Mouse (Mus musculus): ENCODE measurements around the gene 2310034G01Rik. TPM values are rescaled to one million over a fixed set of nuclear protein-coding genes. Genes with fewer than 3 reads are reported as not detected.

The 2310034G01Rik gene
- polyA plus RNA-seq, 1 experiment from 2014 or later, result 3.0 TPM

DNA sequence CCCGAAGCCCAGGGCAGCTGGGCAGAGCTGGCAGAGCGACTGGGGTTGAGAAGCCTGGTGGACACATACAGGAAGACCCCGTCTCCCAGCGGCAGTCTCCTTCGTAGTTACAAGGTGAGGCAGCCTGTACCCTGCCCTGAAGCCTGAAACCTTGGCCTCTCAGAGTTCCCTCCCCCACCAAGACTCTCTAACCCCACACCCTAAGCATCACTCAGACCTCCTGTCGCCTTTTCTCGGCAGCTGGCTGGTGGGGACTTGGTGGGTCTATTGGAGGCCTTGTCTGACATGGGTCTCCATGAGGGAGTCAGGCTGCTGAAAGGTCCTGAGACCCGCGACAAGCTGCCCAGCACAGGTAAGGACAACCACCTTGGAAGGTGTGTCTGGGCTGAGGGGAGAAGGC lies 38.8 kb downstream of the 2310034G01Rik start:
- ATAC-seq, result no peak
- Histone ChIP-seq H3K27ac (ENCODE audit: low read length) (no peak overlapping the region), H3K4me2 (ENCODE audit: low read length) (no peak overlapping the region), H3K9me3 (ENCODE audit: control insufficient read depth, low read length) (no peaks in the 10 kb centered on the region), H3K9ac (replicated peaks; ENCODE audit: low read depth, low read length) (no peak overlapping the region), H3K27me3 (replicated peaks; ENCODE audit: control insufficient read depth, insufficient read depth, low read length) (peaks cover 35% of the 10 kb centered on the region), H3K36me3 (ENCODE audit: control insufficient read depth, insufficient read depth) (no peaks in the 10 kb centered on the region), H3K4me1 (replicated peaks; ENCODE audit: control insufficient read depth, insufficient read depth, low read length) (peaks cover 15% of the 10 kb centered on the region), H3K4me3 (replicated peaks; ENCODE audit: low read length) (no peak overlapping the region)
- WGBS, result 91% methylated on average over 9 of the region's 9 CpGs

DNA sequence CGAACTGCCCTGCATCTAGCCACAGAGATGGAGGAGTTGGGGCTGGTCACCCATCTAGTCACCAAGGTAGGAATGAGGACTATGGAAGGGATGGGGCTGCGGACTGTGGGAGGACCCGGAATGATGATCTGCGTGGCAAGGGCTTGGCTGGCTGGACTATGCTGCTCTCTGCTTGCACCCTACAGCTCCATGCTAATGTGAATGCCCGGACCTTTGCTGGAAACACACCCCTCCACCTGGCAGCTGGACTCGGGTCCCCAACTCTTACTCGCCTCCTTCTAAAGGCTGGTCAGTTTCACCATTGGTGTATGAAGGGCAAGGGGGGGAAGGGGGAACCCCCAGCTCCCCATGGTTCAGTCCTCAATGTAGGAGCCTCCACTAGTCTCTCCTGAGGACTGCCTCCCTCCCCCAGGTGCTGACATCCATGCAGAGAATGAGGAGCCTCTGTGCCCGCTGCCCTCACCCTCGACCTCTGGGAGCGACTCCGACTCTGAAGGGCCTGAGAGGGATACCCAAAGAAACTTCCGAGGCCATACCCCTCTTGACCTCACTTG lies 39.7 kb downstream of the 2310034G01Rik start:
- 90% methylated on average over 12 of the region's 12 CpGs for WGBS
- Histone ChIP-seq H3K4me3 (replicated peaks; ENCODE audit: low read length) (no peak overlapping the region), H3K4me1 (replicated peaks; ENCODE audit: control insufficient read depth, insufficient read depth, low read length) (peaks cover 15% of the 10 kb centered on the region), H3K27me3 (replicated peaks; ENCODE audit: control insufficient read depth, insufficient read depth, low read length) (peaks cover 25% of the 10 kb centered on the region), H3K9ac (replicated peaks; ENCODE audit: low read depth, low read length) (no peak overlapping the region; the same call in 1 of the 2 replicates), H3K36me3 (ENCODE audit: control insufficient read depth, insufficient read depth) (no peaks in the 10 kb centered on the region), H3K4me2 (ENCODE audit: low read length) (no peak overlapping the region), H3K9me3 (ENCODE audit: control insufficient read depth, low read length) (no peaks in the 10 kb centered on the region), H3K27ac (ENCODE audit: low read length) (no peak overlapping the region)
- no peak for ATAC-seq

DNA sequence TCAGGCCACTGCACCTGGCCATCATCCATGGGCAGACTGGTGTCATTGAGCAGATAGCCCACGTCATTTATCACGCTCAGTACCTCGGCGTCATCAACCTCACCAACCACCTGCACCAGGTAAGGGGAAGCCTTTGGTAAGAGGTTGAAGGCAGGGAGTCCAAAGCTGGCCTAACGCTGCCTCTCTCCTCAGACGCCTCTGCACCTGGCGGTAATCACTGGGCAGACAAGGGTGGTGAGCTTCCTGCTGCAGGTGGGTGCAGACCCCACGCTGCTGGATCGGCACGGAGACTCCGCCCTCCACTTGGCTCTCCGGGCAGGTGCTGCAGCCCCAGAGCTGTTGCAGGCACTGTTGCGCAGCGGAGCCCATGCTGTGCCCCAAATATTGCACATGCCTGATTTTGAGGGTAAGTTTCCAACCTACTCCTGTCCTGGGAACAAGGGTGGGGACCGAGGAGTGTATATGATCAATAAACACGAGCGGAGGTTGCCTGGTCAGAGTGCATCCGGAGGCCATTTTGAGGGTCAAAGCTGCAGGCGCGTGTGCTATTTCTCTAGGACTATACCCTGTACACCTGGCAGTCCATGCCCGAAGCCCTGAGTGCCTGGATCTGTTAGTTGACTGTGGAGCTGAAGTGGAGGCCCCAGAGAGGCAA lies 40.3 kb downstream of the 2310034G01Rik start:
- peaks cover 21% of the 10 kb centered on the region for H3K4me1 ChIP-seq (replicated peaks; ENCODE audit: control insufficient read depth, insufficient read depth, low read length)
- peaks cover 21% of the 10 kb centered on the region for H3K27me3 ChIP-seq (replicated peaks; ENCODE audit: control insufficient read depth, insufficient read depth, low read length)
- no peak overlapping the region; the same call in 1 of the 2 replicates for H3K9ac ChIP-seq (replicated peaks; ENCODE audit: low read depth, low read length)
- H3K4me2 ChIP-seq (ENCODE audit: low read length), result no peak overlapping the region
- no peak overlapping the region for H3K27ac ChIP-seq (ENCODE audit: low read length)
- no peaks in the 10 kb centered on the region for H3K36me3 ChIP-seq (ENCODE audit: control insufficient read depth, insufficient read depth)
- no peak overlapping the region for H3K4me3 ChIP-seq (replicated peaks; ENCODE audit: low read length)
- no peaks in the 10 kb centered on the region for H3K9me3 ChIP-seq (ENCODE audit: control insufficient read depth, low read length)
- no peak for ATAC-seq
- 83% methylated on average over 21 of the region's 21 CpGs for WGBS

DNA sequence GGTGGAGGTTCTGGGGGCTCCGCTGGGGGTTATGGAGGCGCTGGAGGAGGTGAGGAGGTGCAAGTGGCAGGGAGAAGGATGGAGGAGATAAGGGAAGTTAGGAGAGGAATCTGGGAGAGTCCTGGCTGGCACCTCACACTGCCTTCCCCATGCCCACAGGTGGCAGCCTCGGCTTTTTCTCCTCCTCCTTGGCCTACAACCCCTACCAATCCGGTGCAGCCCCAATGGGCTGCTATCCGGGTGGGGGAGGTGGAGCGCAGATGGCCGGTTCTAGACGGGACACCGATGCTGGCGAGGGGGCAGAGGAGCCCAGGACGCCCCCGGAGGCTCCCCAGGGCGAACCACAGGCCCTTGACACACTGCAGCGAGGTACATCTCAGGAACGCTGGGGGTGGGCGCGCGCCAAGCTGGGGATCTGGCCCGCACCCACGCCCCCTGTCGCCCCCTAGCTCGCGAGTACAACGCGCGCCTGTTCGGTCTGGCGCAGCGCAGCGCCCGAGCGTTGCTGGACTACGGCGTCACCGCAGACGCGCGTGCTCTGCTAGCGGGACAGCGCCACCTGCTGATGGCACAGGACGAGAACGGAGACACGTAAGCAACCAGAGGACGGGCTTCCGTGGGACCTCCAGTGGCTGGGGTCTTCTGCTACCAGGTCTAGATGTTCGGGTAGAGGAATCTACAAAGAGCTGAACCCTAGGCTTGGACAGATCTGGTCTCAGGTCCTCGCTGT lies 41.2 kb downstream of the 2310034G01Rik start:
- peak overlapping the region; percentile 76 for H3K4me2 ChIP-seq (ENCODE audit: low read length)
- H3K4me1 ChIP-seq (replicated peaks; ENCODE audit: control insufficient read depth, insufficient read depth, low read length), result peaks cover 30% of the 10 kb centered on the region
- H3K9ac ChIP-seq (replicated peaks; ENCODE audit: low read depth, low read length), result peak overlapping the region; percentile 59
- H3K4me3 ChIP-seq (replicated peaks; ENCODE audit: low read length), result peak overlapping the region; percentile 45
- H3K27ac ChIP-seq (ENCODE audit: low read length), result no peak overlapping the region
- no peaks in the 10 kb centered on the region for H3K36me3 ChIP-seq (ENCODE audit: control insufficient read depth, insufficient read depth)
- peaks cover 14% of the 10 kb centered on the region for H3K27me3 ChIP-seq (replicated peaks; ENCODE audit: control insufficient read depth, insufficient read depth, low read length)
- H3K9me3 ChIP-seq (ENCODE audit: control insufficient read depth, low read length), result no peaks in the 10 kb centered on the region
- ATAC-seq, result peak; percentile 81
- under 1% methylated on average over 47 of the region's 47 CpGs for WGBS

DNA sequence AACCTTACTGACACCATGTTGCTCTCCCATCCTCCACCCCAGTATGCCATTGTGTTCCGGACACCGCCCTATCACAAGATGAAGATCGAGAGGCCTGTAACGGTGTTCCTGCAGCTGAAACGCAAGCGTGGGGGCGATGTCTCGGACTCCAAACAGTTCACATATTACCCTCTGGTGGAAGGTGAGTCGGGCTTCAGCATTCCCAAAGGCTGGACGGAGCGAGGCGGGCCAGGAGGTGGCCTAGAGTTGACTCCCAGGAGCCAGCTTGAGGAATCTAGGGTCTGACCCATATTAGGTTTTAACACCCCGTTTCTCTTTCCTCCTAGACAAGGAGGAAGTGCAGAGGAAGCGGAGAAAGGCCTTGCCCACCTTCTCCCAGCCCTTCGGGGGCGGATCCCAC lies 41.8 kb downstream of the 2310034G01Rik start:
- no peak overlapping the region for H3K9ac ChIP-seq (replicated peaks; ENCODE audit: low read depth, low read length)
- no peak overlapping the region for H3K4me3 ChIP-seq (replicated peaks; ENCODE audit: low read length)

DNA sequence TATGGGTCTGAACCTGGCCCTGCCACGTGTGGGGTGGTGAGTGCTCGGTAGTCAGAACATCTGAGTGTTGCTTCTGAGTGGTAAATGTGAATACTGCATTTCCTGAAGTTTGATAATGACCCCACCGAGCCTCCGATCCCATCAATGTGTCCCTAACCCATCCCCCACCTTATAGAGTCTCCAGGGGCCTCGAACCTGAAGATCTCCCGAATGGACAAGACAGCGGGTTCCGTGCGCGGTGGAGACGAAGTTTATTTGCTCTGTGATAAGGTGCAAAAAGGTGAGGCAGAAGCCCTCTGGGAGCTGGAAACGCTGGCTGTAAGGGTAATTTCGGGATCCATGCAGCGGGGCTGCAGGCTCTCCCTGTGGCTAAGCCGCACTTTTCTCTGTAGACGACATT lies 42.3 kb downstream of the 2310034G01Rik start:
- no peak overlapping the region for H3K4me2 ChIP-seq (ENCODE audit: low read length)
- H3K36me3 ChIP-seq (ENCODE audit: control insufficient read depth, insufficient read depth), result no peaks in the 10 kb centered on the region
- WGBS, result 72% methylated on average over 16 of the region's 16 CpGs
- peaks cover 12% of the 10 kb centered on the region for H3K27me3 ChIP-seq (replicated peaks; ENCODE audit: control insufficient read depth, insufficient read depth, low read length)
- no peaks in the 10 kb centered on the region for H3K9me3 ChIP-seq (ENCODE audit: control insufficient read depth, low read length)
- H3K27ac ChIP-seq (ENCODE audit: low read length), result no peak overlapping the region
- no peak overlapping the region for H3K9ac ChIP-seq (replicated peaks; ENCODE audit: low read depth, low read length)
- H3K4me1 ChIP-seq (replicated peaks; ENCODE audit: control insufficient read depth, insufficient read depth, low read length), result peaks cover 31% of the 10 kb centered on the region
- ATAC-seq, result no peak
- no peak overlapping the region for H3K4me3 ChIP-seq (replicated peaks; ENCODE audit: low read length)

More for the DNA sequence above, 41.8 kb downstream of the 2310034G01Rik start:
- H3K27ac ChIP-seq (ENCODE audit: low read length), result no peak overlapping the region
- no peaks in the 10 kb centered on the region for H3K36me3 ChIP-seq (ENCODE audit: control insufficient read depth, insufficient read depth)
- 50% methylated on average over 16 of the region's 16 CpGs for WGBS
- no peaks in the 10 kb centered on the region for H3K9me3 ChIP-seq (ENCODE audit: control insufficient read depth, low read length)
- H3K4me1 ChIP-seq (replicated peaks; ENCODE audit: control insufficient read depth, insufficient read depth, low read length), result peaks cover 31% of the 10 kb centered on the region
- H3K4me2 ChIP-seq (ENCODE audit: low read length), result peak overlapping the region; percentile 76; the same call in 1 of the 2 replicates
- peaks cover 12% of the 10 kb centered on the region for H3K27me3 ChIP-seq (replicated peaks; ENCODE audit: control insufficient read depth, insufficient read depth, low read length)
- ATAC-seq, result no peak

DNA sequence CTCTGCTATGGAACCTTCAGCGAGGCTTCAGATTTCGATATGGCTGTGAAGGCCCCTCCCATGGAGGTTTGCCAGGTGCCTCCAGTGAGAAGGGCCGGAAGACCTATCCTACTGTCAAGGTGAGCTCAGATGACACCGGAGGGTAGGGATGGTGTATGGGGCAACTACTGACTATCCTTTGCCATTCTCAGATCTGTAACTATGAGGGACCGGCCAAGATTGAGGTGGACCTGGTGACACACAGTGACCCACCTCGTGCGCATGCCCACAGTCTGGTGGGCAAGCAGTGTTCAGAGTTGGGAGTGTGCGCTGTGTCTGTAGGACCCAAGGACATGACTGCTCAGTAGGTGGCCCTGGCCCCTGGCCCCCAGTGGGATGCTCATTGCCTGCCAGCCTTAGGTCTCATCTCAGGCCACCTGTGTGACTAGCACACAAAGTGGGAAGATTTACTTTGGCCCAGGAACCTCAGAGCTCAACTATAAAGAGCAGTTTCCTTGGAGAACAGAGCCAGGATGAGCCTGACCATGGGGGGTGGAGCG lies 43.3 kb downstream of the 2310034G01Rik start:
- ATAC-seq, result no peak
- H3K9me3 ChIP-seq (ENCODE audit: control insufficient read depth, low read length), result no peaks in the 10 kb centered on the region
- WGBS, result 90% methylated on average over 9 of the region's 9 CpGs
- H3K4me3 ChIP-seq (replicated peaks; ENCODE audit: low read length), result no peak overlapping the region
- no peak overlapping the region for H3K4me2 ChIP-seq (ENCODE audit: low read length)
- H3K9ac ChIP-seq (replicated peaks; ENCODE audit: low read depth, low read length), result no peak overlapping the region
- no peak overlapping the region for H3K27ac ChIP-seq (ENCODE audit: low read length)
- peaks cover 12% of the 10 kb centered on the region for H3K27me3 ChIP-seq (replicated peaks; ENCODE audit: control insufficient read depth, insufficient read depth, low read length)
- H3K4me1 ChIP-seq (replicated peaks; ENCODE audit: control insufficient read depth, insufficient read depth, low read length), result peaks cover 31% of the 10 kb centered on the region
- H3K36me3 ChIP-seq (ENCODE audit: control insufficient read depth, insufficient read depth), result no peaks in the 10 kb centered on the region

DNA sequence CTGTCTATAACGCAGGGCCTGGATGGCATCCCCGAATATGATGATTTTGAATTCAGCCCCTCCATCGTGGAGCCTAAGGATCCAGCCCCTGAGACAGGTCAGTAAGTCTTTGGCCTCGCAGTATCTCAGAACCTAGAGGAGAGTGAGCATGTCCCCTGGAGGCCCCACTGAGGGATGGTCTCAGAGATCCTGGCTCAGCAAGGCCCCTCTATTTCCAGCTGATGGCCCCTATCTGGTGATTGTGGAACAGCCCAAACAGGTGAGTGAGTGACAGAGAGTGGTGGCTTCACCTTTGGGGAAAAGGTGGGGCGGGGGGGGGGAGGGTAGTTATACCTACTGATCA lies 43.9 kb downstream of the 2310034G01Rik start:
- H3K9me3 ChIP-seq (ENCODE audit: control insufficient read depth, low read length), result no peaks in the 10 kb centered on the region
- H3K36me3 ChIP-seq (ENCODE audit: control insufficient read depth, insufficient read depth), result no peaks in the 10 kb centered on the region
- 52% methylated on average over 5 of the region's 5 CpGs for WGBS
- no peak for ATAC-seq
- H3K9ac ChIP-seq (replicated peaks; ENCODE audit: low read depth, low read length), result no peak overlapping the region
- no peak overlapping the region for H3K27ac ChIP-seq (ENCODE audit: low read length)
- H3K4me2 ChIP-seq (ENCODE audit: low read length), result peak overlapping the region; percentile 89
- H3K27me3 ChIP-seq (replicated peaks; ENCODE audit: control insufficient read depth, insufficient read depth, low read length), result peaks cover 12% of the 10 kb centered on the region
- H3K4me1 ChIP-seq (replicated peaks; ENCODE audit: control insufficient read depth, insufficient read depth, low read length), result peaks cover 31% of the 10 kb centered on the region
- H3K4me3 ChIP-seq (replicated peaks; ENCODE audit: low read length), result no peak overlapping the region

Measured in forebrain, embryonic 16.5 days (tissue).